Mouse (Mus musculus) ES-E14 (cell line): ENCODE results near the gene Grid2. TPM values are rescaled to one million over a fixed set of nuclear protein-coding genes. Genes with fewer than 3 reads are reported as not detected.

Experiments
- DNase-seq: peaks from one replicate; pipeline ENCODE4 v3.0.0-alpha.2; 2013; ENCODE audit warnings: low read depth, low spot score
- H3K27ac ChIP-seq: 2 replicates; pipeline ENCODE4 v1.5.1; 2012; ENCODE audit warnings: low read depth, mild to moderate bottlenecking, low read length, moderate library complexity, mixed read lengths; ENCODE audit not compliant: poor library complexity, insufficient read depth, severe bottlenecking
- H3K36me3 ChIP-seq: 2 replicates; pipeline ENCODE4 v1.6.1; 2012; ENCODE audit warnings: mild to moderate bottlenecking, low read length, moderate library complexity, mixed read lengths; ENCODE audit not compliant: control insufficient read depth, poor library complexity, insufficient read depth, severe bottlenecking
- H3K4me1 ChIP-seq, 2 experiments: fragments of 150-350 bp in 1 of 2; sonication (generic) in 1 of 2; 2 replicates each; pipeline ENCODE4 v1.6.1; 2012; ENCODE audit warnings: low read length in 2 of 2, mild to moderate bottlenecking in 1 of 2, mixed read lengths in 1 of 2; ENCODE audit not compliant: control insufficient read depth in 2 of 2, insufficient read depth in 2 of 2, poor library complexity in 1 of 2
- H3K4me3 ChIP-seq, 2 experiments: fragments of 150-350 bp in 1 of 2; sonication (generic) in 1 of 2; 2 replicates each; pipeline ENCODE4 v1.5.1; 2012; ENCODE audit warnings: low read length in 2 of 2, low read depth in 1 of 2, mild to moderate bottlenecking in 1 of 2, mixed read lengths in 1 of 2; ENCODE audit not compliant: insufficient read depth in 1 of 2, poor library complexity in 1 of 2, severe bottlenecking in 1 of 2
- H3K9ac ChIP-seq: 2 replicates; pipeline ENCODE4 v1.6.1; 2012; ENCODE audit warnings: low read depth, mild to moderate bottlenecking, low read length, mixed read lengths; ENCODE audit not compliant: poor library complexity, insufficient read depth, severe bottlenecking
- H3K9me3 ChIP-seq: fragments of 150-350 bp; sonication (generic); 2 replicates; pipeline ENCODE4 v1.6.1; 2012; ENCODE audit warnings: low read depth, mild to moderate bottlenecking, low read length; ENCODE audit not compliant: control insufficient read depth, insufficient read depth
- CHD2 ChIP-seq: IDR thresholded peaks from 2 replicates; pipeline ENCODE4 v1.6.1; 2014; ENCODE audit warnings: mild to moderate bottlenecking, low read depth, low read length, inconsistent platforms
- HCFC1 ChIP-seq: IDR thresholded peaks from 2 replicates; pipeline ENCODE4 v1.6.1; 2012; ENCODE audit warnings: low read length, inconsistent platforms, borderline replicate concordance; ENCODE audit not compliant: insufficient read depth
- MAFK ChIP-seq: IDR thresholded peaks from 2 replicates; pipeline ENCODE4 v1.6.1; 2014; ENCODE audit warnings: mild to moderate bottlenecking, low read depth, low read length, inconsistent platforms; ENCODE audit not compliant: insufficient read depth
- ZC3H11A ChIP-seq: IDR thresholded peaks from 2 replicates; pipeline ENCODE4 v1.6.1; 2012; ENCODE audit warnings: low read depth, mild to moderate bottlenecking, inconsistent platforms, low read length, borderline replicate concordance
- ZNF384 ChIP-seq: IDR thresholded peaks from 2 replicates; pipeline ENCODE4 v1.6.1; 2012; ENCODE audit warnings: low read depth, low read length, inconsistent platforms
- in situ Hi-C, 2 experiments: fragments of 600-800 bp; cut with MboI; formaldehyde crosslinking; loops; one replicate each; pipeline ENCODE4 v1.15.1; 2025; ENCODE audit warnings: low sequenced_read_pairs in 2 of 2, inconsistent platforms in 1 of 2; ENCODE audit not compliant: unreplicated experiment in 2 of 2
- total RNA-seq: library from RNA; depleted of rRNA; stranded (reverse); fragments of 300-350 nt; gene quantifications from 2 replicates; pipeline ENCODE4 v1.2.3, GENCODE M21; 2012

Gene Grid2
- total RNA-seq, 1 experiment, result 0.94 TPM

- DNase-seq, result no peak
- Histone ChIP-seq H3K27ac (no peak overlapping the region), H3K9me3 (no peaks in the 10 kb centered on the region), H3K9ac (no peak overlapping the region), H3K4me1 (no peaks in the 10 kb centered on the region), H3K4me3 (no peak overlapping the region), H3K36me3 (no peaks in the 10 kb centered on the region)
- TF ChIP-seq ZNF384 (no peak), HCFC1 (no peak), ZC3H11A (no peak), CHD2 (no peak), MAFK (no peak)
- in situ Hi-C loops, result no loop called here
Measured at GRCm38 (mm10) chr6:64596261-64596660, 1340.6 kb downstream of the Grid2 start.

DNA sequence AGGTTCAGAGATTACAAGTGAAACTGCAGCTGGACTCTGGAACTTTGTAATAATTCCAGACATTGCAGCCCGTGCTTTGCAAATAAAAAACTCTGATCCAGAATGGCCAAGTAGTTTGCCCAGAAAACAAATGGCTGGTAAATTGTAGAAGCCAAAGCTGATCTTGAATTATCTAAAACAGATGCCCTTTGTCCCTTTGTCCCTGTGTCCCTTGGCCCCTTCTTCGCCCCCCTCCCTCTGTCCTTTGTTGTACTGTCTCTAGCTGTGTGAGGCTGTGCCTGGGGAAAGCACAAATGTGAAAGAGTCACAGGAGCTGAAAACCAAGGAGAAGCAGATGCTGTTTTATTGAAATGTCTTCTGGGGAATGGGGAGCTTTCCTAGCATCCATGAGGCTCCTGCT lies 1341.2 kb downstream of the Grid2 start:
- Histone ChIP-seq H3K36me3 (no peaks in the 10 kb centered on the region), H3K4me3 (no peak overlapping the region), H3K4me1 (no peaks in the 10 kb centered on the region), H3K9me3 (no peaks in the 10 kb centered on the region), H3K27ac (no peak overlapping the region), H3K9ac (no peak overlapping the region)
- no peak for DNase-seq
- in situ Hi-C loops, result no loop called here
- TF ChIP-seq HCFC1 (no peak), CHD2 (no peak), MAFK (no peak)

DNA sequence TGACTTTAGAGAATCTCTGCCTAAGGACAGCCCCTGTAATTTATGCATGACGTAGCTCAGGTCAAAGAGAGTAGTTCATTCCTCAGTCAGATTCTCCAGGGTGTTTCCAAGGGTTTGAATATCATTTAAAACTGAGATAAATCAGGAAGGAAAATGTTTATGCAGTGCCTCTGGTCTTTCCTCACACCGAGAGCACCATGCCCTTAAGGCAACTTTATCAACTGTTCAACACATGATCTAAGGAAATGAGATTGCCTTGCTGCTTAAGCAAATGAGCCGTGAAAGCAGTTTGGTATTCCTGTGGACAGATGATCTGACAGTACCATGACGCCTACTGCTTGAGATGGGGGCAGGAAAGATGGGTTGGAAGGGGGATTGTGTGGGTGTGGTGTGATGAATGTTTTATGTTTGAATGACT lies 1342.5 kb downstream of the Grid2 start:
- Histone ChIP-seq H3K4me1 (no peaks in the 10 kb centered on the region), H3K36me3 (no peaks in the 10 kb centered on the region), H3K9me3 (no peaks in the 10 kb centered on the region), H3K27ac (no peak overlapping the region), H3K4me3 (no peak overlapping the region), H3K9ac (no peak overlapping the region)
- no peak for TF ChIP-seq CHD2
- TF ChIP-seq ZC3H11A, result no peak
- TF ChIP-seq MAFK, result no peak
- no peak for TF ChIP-seq ZNF384
- TF ChIP-seq HCFC1, result no peak
- in situ Hi-C loops, result no loop called here
- no peak for DNase-seq

- Histone ChIP-seq H3K9ac (no peak overlapping the region), H3K9me3 (no peaks in the 10 kb centered on the region), H3K36me3 (no peaks in the 10 kb centered on the region), H3K27ac (no peak overlapping the region), H3K4me3 (no peak overlapping the region), H3K4me1 (no peaks in the 10 kb centered on the region)
- in situ Hi-C loops, result no loop called here
- no peak for TF ChIP-seq ZNF384
- TF ChIP-seq ZC3H11A, result no peak
- TF ChIP-seq MAFK, result no peak
- no peak for TF ChIP-seq HCFC1
- no peak for TF ChIP-seq CHD2
- no peak for DNase-seq
Measured at GRCm38 (mm10) chr6:64605753-64606152, 1350.1 kb downstream of the Grid2 start.

DNA sequence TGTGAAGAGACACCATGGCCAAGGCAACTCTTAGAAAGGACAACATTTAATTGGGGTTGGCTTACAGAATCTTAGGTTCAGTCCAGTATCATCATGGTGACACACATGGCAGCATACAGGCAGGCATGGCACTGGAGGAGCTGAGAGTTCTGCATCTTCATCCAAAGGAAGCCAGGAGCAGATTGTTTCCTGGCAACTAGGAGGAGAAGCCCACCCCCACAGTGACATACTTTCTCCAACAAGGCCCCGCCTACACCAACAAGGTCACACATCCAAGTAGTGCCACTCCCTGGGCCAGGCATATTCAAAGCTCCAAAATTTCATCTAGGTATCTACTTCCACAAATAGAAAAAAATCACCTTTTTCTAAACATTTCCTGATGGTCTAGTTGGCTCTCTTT lies 1351.4 kb downstream of the Grid2 start:
- no peak for DNase-seq
- in situ Hi-C loops, result no loop called here
- no peak overlapping the region for H3K9ac ChIP-seq

More for the DNA sequence above, 1351.4 kb downstream of the Grid2 start:
- Histone ChIP-seq H3K4me3 (no peak overlapping the region), H3K9me3 (no peaks in the 10 kb centered on the region), H3K36me3 (no peaks in the 10 kb centered on the region), H3K27ac (no peak overlapping the region), H3K4me1 (no peaks in the 10 kb centered on the region)
- no peak for TF ChIP-seq ZNF384
- no peak for TF ChIP-seq ZC3H11A
- no peak for TF ChIP-seq MAFK
- no peak for TF ChIP-seq HCFC1
- no peak for TF ChIP-seq CHD2
